Mouse (Mus musculus): ENCODE measurements around the gene I0C0044D17Rik. TPM values are rescaled to one million over a fixed set of nuclear protein-coding genes. Genes with fewer than 3 reads are reported as not detected.
"Not testable (repeated sequence)": the region's sequence is repeated elsewhere in the genome, so short reads cannot be mapped to it uniquely, and the experiment has no call there.

The I0C0044D17Rik gene
- total and polyA plus RNA-seq, 3 experiments = not detected

GRCm38 (mm10) chr4:98845201-98845600, 21.6 kb upstream of the I0C0044D17Rik start:
- Histone ChIP-seq H3K36me3 (replicated peaks) (no peaks in the 10 kb centered on the region), H3K4me1 (ENCODE audit: insufficient read depth, low read depth, low read length) (no peaks in the 10 kb centered on the region), H3K9me3 (replicated peaks) (peaks cover 64% of the 10 kb centered on the region), H3K27me3 (ENCODE audit: insufficient read depth, low read length) (no peaks in the 10 kb centered on the region), H3K4me3 (ENCODE audit: low read depth, low read length) (no peak overlapping the region)
- DNase-seq (ENCODE audit: low spot score) = no peak
- ATAC-seq (ENCODE audit: extremely low read depth, insufficient number of reproducible peaks, low FRiP score, poor library complexity, severe bottlenecking) = no peak
- TF ChIP-seq GATA2 (IDR thresholded peaks at IDR 0.05; ENCODE audit: borderline replicate concordance, low read depth, low read length) = no peak
- TF ChIP-seq CTCF (IDR thresholded peaks at IDR 0.05; ENCODE audit: low read depth, low read length) = no peak
- no peak for TF ChIP-seq POLR2AphosphoS5 (IDR thresholded peaks at IDR 0.05; ENCODE audit: insufficient replicate concordance, low read depth, low read length)
- TF ChIP-seq TAL1 (conservative IDR thresholded peaks at IDR 0.05; ENCODE audit: low read depth, low read length) = no peak

GRCm38 (mm10) chr4:98843906-98844597, 20.4 kb upstream of the I0C0044D17Rik start:
- no peaks in the 10 kb centered on the region for H3K27me3 ChIP-seq (ENCODE audit: insufficient read depth, low read length)
- H3K9me3 ChIP-seq (replicated peaks) = peaks cover 61% of the 10 kb centered on the region
- no peak overlapping the region for H3K4me3 ChIP-seq (ENCODE audit: low read depth, low read length)
- no peaks in the 10 kb centered on the region for H3K4me1 ChIP-seq (ENCODE audit: insufficient read depth, low read depth, low read length)
- no peaks in the 10 kb centered on the region for H3K36me3 ChIP-seq (replicated peaks)
- ATAC-seq (ENCODE audit: extremely low read depth, insufficient number of reproducible peaks, low FRiP score, poor library complexity, severe bottlenecking) (no peak), DNase-seq (ENCODE audit: low spot score) (no peak)
- TF ChIP-seq TAL1 (conservative IDR thresholded peaks at IDR 0.05; ENCODE audit: low read depth, low read length) = no peak
- no peak for TF ChIP-seq GATA1 (IDR thresholded peaks at IDR 0.05; ENCODE audit: borderline replicate concordance, low read length)
- TF ChIP-seq CTCF (IDR thresholded peaks at IDR 0.05; ENCODE audit: low read depth, low read length) = no peak
- no peak for TF ChIP-seq POLR2AphosphoS5 (IDR thresholded peaks at IDR 0.05; ENCODE audit: insufficient replicate concordance, low read depth, low read length)
- TF ChIP-seq GATA2 (IDR thresholded peaks at IDR 0.05; ENCODE audit: borderline replicate concordance, low read depth, low read length) = no peak

GRCm38 (mm10) chr4:98841251-98841650, 17.6 kb upstream of the I0C0044D17Rik start:
- not testable (repeated sequence) for H3K27me3 ChIP-seq (ENCODE audit: insufficient read depth, low read length); H3K36me3 ChIP-seq (replicated peaks); H3K4me1 ChIP-seq (ENCODE audit: insufficient read depth, low read depth, low read length); H3K4me3 ChIP-seq (ENCODE audit: low read depth, low read length); ATAC-seq (ENCODE audit: extremely low read depth, insufficient number of reproducible peaks, low FRiP score, poor library complexity, severe bottlenecking); DNase-seq (ENCODE audit: low spot score)
- H3K9me3 ChIP-seq (replicated peaks) = peaks cover 67% of the 10 kb centered on the region

GRCm38 (mm10) chr4:98840526-98840925, 16.9 kb upstream of the I0C0044D17Rik start:
- TF ChIP-seq GATA2 (IDR thresholded peaks at IDR 0.05; ENCODE audit: borderline replicate concordance, low read depth, low read length) (no peak), GATA1 (IDR thresholded peaks at IDR 0.05; ENCODE audit: borderline replicate concordance, low read length) (no peak), POLR2AphosphoS5 (IDR thresholded peaks at IDR 0.05; ENCODE audit: insufficient replicate concordance, low read depth, low read length) (no peak), CTCF (IDR thresholded peaks at IDR 0.05; ENCODE audit: low read depth, low read length) (no peak), TAL1 (conservative IDR thresholded peaks at IDR 0.05; ENCODE audit: low read depth, low read length) (no peak)
- no peak overlapping the region for H3K4me3 ChIP-seq (ENCODE audit: low read depth, low read length)
- peaks cover 66% of the 10 kb centered on the region for H3K9me3 ChIP-seq (replicated peaks)
- no peaks in the 10 kb centered on the region for H3K27me3 ChIP-seq (ENCODE audit: insufficient read depth, low read length)
- H3K4me1 ChIP-seq (ENCODE audit: insufficient read depth, low read depth, low read length) = no peaks in the 10 kb centered on the region
- H3K36me3 ChIP-seq (replicated peaks) = no peaks in the 10 kb centered on the region
- DNase-seq (ENCODE audit: low spot score) = no peak
- no peak for ATAC-seq (ENCODE audit: extremely low read depth, insufficient number of reproducible peaks, low FRiP score, poor library complexity, severe bottlenecking)

GRCm38 (mm10) chr4:98838913-98839312, 15.3 kb upstream of the I0C0044D17Rik start:
- no peak for ATAC-seq (ENCODE audit: extremely low read depth, insufficient number of reproducible peaks, low FRiP score, poor library complexity, severe bottlenecking)
- Histone ChIP-seq H3K4me1 (ENCODE audit: insufficient read depth, low read depth, low read length) (no peaks in the 10 kb centered on the region), H3K27me3 (ENCODE audit: insufficient read depth, low read length) (no peaks in the 10 kb centered on the region), H3K9me3 (replicated peaks) (peaks cover 67% of the 10 kb centered on the region), H3K4me3 (ENCODE audit: low read depth, low read length) (no peak overlapping the region), H3K36me3 (replicated peaks) (no peaks in the 10 kb centered on the region)
- DNase-seq (ENCODE audit: low spot score) = no peak
- no peak for TF ChIP-seq POLR2AphosphoS5 (IDR thresholded peaks at IDR 0.05; ENCODE audit: insufficient replicate concordance, low read depth, low read length)
- TF ChIP-seq TAL1 (conservative IDR thresholded peaks at IDR 0.05; ENCODE audit: low read depth, low read length) = no peak
- no peak for TF ChIP-seq GATA2 (IDR thresholded peaks at IDR 0.05; ENCODE audit: borderline replicate concordance, low read depth, low read length)

GRCm38 (mm10) chr4:98837715-98838505, 14.3 kb upstream of the I0C0044D17Rik start:
- no peak overlapping the region for H3K4me3 ChIP-seq (ENCODE audit: low read depth, low read length)
- no peaks in the 10 kb centered on the region for H3K4me1 ChIP-seq (ENCODE audit: insufficient read depth, low read depth, low read length)
- H3K9me3 ChIP-seq (replicated peaks) = peaks cover 72% of the 10 kb centered on the region
- ATAC-seq (ENCODE audit: extremely low read depth, insufficient number of reproducible peaks, low FRiP score, poor library complexity, severe bottlenecking) (no peak), DNase-seq (ENCODE audit: low spot score) (no peak)
- H3K27me3 ChIP-seq (ENCODE audit: insufficient read depth, low read length) = no peaks in the 10 kb centered on the region
- no peaks in the 10 kb centered on the region for H3K36me3 ChIP-seq (replicated peaks)
- no peak for TF ChIP-seq CTCF (IDR thresholded peaks at IDR 0.05; ENCODE audit: low read depth, low read length)
- no peak for TF ChIP-seq POLR2AphosphoS5 (IDR thresholded peaks at IDR 0.05; ENCODE audit: insufficient replicate concordance, low read depth, low read length)
- TF ChIP-seq TAL1 (conservative IDR thresholded peaks at IDR 0.05; ENCODE audit: low read depth, low read length) = no peak
- no peak for TF ChIP-seq GATA2 (IDR thresholded peaks at IDR 0.05; ENCODE audit: borderline replicate concordance, low read depth, low read length)
- TF ChIP-seq GATA1 (IDR thresholded peaks at IDR 0.05; ENCODE audit: borderline replicate concordance, low read length) = no peak
